Mouse (Mus musculus) midbrain, postnatal 0 days (tissue): ENCODE results near the gene H3f3b. TPM values are rescaled to one million over a fixed set of nuclear protein-coding genes. Genes with fewer than 3 reads are reported as not detected.

ENCODE experiments used
- ATAC-seq: fragments of 200-750 bp; cut with Nextera tagmentation; 2 replicates; pipeline ENCODE4 v1.8.0; 2017; ENCODE audit warnings: moderate number of reproducible peaks, mild to moderate bottlenecking, moderate TSS enrichment, moderate library complexity; ENCODE audit not compliant: low FRiP score
- DNase-seq: peaks from one replicate; pipeline ENCODE4 v3.0.0-alpha.2; 2015; ENCODE audit warnings: low spot score
- H3K27ac ChIP-seq: fragments of 300-500 bp; sonication (generic); 2 replicates; pipeline ENCODE4 v1.5.1; 2014; ENCODE audit warnings: low read depth, mild to moderate bottlenecking, low read length, mixed read lengths
- H3K27me3 ChIP-seq: fragments of 300-500 bp; sonication (generic); 2 replicates; pipeline ENCODE4 v1.6.1; 2014; ENCODE audit warnings: low read length, control low read depth, mixed read lengths; ENCODE audit not compliant: insufficient read depth
- H3K36me3 ChIP-seq: fragments of 300-500 bp; sonication (generic); 2 replicates; pipeline ENCODE4 v1.6.1; 2014; ENCODE audit warnings: low read length, control low read depth, mixed read lengths; ENCODE audit not compliant: insufficient read depth
- H3K4me1 ChIP-seq: fragments of 300-500 bp; sonication (generic); 2 replicates; pipeline ENCODE4 v1.6.1; 2014; ENCODE audit warnings: mild to moderate bottlenecking, control low read depth, antibody characterized with exemption, low read length, mixed read lengths; ENCODE audit not compliant: insufficient read depth
- H3K4me2 ChIP-seq: fragments of 300-500 bp; sonication (generic); 2 replicates; pipeline ENCODE4 v1.6.1; 2014; ENCODE audit warnings: low read depth, mild to moderate bottlenecking, low read length, mixed read lengths; ENCODE audit not compliant: poor library complexity, severe bottlenecking
- H3K4me3 ChIP-seq: fragments of 300-500 bp; sonication (generic); 2 replicates; pipeline ENCODE4 v1.5.1; 2014; ENCODE audit warnings: low read depth, mild to moderate bottlenecking, low read length, moderate library complexity
- H3K9ac ChIP-seq: fragments of 300-500 bp; sonication (generic); replicated peaks from 2 replicates; pipeline ENCODE4 v1.6.1; 2014; ENCODE audit warnings: mild to moderate bottlenecking, low read length, moderate library complexity, mixed read lengths; ENCODE audit not compliant: poor library complexity, severe bottlenecking
- H3K9me3 ChIP-seq: fragments of 300-500 bp; sonication (generic); 2 replicates; pipeline ENCODE4 v1.6.1; 2016; ENCODE audit warnings: low read length, control low read depth
- CTCF ChIP-seq: IDR thresholded peaks from 2 replicates; pipeline ENCODE4 v1.5.1; 2016; ENCODE audit warnings: antibody characterized with exemption, mild to moderate bottlenecking
- WGBS: fragments of 180-500 bp; shearing (Covaris S2); extraction: QIAGEN DNeasy Blood & Tissue Kit; methylation state at CpG from one replicate; pipeline ENCODE4 v1.1.7; 2014; 5-methylcytosine and 5-hydroxymethylcytosine counted together
- polyA plus RNA-seq: library from polyadenylated mRNA; unstranded; fragments of >200 nt; fragmentation: Nextera tagmentation; extraction: Ambion mirVana; gene quantifications from 2 replicates; pipeline ENCODE4 v1.2.1, GENCODE M21; 2015
- total RNA-seq: library from RNA; depleted of rRNA; stranded (reverse); fragments of >200 nt; gene quantifications from 2 replicates; pipeline ENCODE4 v1.2.3, GENCODE M21; 2014; rRNA removed

Gene H3f3b
- total RNA-seq: 568 and 792 TPM in 2 replicates
- 2,143 and 2,254 TPM in 2 replicates for polyA plus RNA-seq

- 80% methylated on average over 4 of the region's 4 CpGs for WGBS
- H3K4me2 ChIP-seq: no peak within 1 kb of the TSS
- TF ChIP-seq CTCF: no peak
Observed at GRCm38 (mm10) chr11:116027756-116028155, at the start of gene H3f3b. H3f3b (minus strand) TSS chr11:116027962.

GRCm38 (mm10) chr11:116076836-116077235, 49.1 kb upstream of the H3f3b start:
- H3K27ac ChIP-seq: no peak overlapping the region
- no peak for TF ChIP-seq CTCF
- H3K9ac ChIP-seq: no peak overlapping the region
- H3K4me1 ChIP-seq: no peaks in the 10 kb centered on the region
- no peaks in the 10 kb centered on the region for H3K9me3 ChIP-seq
- no peak overlapping the region for H3K4me3 ChIP-seq
- peaks cover 26% of the 10 kb centered on the region for H3K36me3 ChIP-seq
- ATAC-seq: no peak
- 93% methylated on average over 6 of the region's 7 CpGs for WGBS
- no peak for DNase-seq
- H3K27me3 ChIP-seq: no peaks in the 10 kb centered on the region
- no peak overlapping the region for H3K4me2 ChIP-seq

More at GRCm38 (mm10) chr11:116027756-116028155, at the start of gene H3f3b:
- Histone ChIP-seq H3K9ac (no peak within 1 kb of the TSS), H3K36me3 (no peaks in the 10 kb centered on the region), H3K27me3 (no peaks in the 10 kb centered on the region), H3K9me3 (no peaks in the 10 kb centered on the region), H3K4me3 (no peak within 1 kb of the TSS), H3K4me1 (peaks cover 8% of the 10 kb centered on the region; the same call in 1 of the 2 replicates), H3K27ac (no peak within 1 kb of the TSS)
- DNase-seq (no peak), ATAC-seq (no peak)

GRCm38 (mm10) chr11:116076266-116076540, 48.4 kb upstream of the H3f3b start:
- DNase-seq (no peak), ATAC-seq (no peak)
- Histone ChIP-seq H3K4me3 (no peak overlapping the region), H3K4me1 (no peaks in the 10 kb centered on the region), H3K9ac (no peak overlapping the region), H3K27ac (no peak overlapping the region), H3K4me2 (no peak overlapping the region), H3K36me3 (peaks cover 21% of the 10 kb centered on the region), H3K9me3 (no peaks in the 10 kb centered on the region), H3K27me3 (no peaks in the 10 kb centered on the region)
- 73% methylated on average over 7 of the region's 7 CpGs for WGBS
- no peak for TF ChIP-seq CTCF

- 63% methylated on average over 20 of the region's 20 CpGs for WGBS
- no peak for ATAC-seq
- TF ChIP-seq CTCF: no peak
Observed at GRCm38 (mm10) chr11:116075539-116076265, 47.9 kb upstream of the H3f3b start.

GRCm38 (mm10) chr11:116074436-116074991, 46.8 kb upstream of the H3f3b start:
- H3K27ac ChIP-seq: no peak overlapping the region
- DNase-seq: no peak
- no peak overlapping the region for H3K4me3 ChIP-seq
- WGBS: 67% methylated on average over 7 of the region's 7 CpGs
- H3K27me3 ChIP-seq: no peaks in the 10 kb centered on the region
- H3K4me2 ChIP-seq: no peak overlapping the region
- no peak for TF ChIP-seq CTCF
- no peak overlapping the region for H3K9ac ChIP-seq
- ATAC-seq: no peak
- no peaks in the 10 kb centered on the region for H3K4me1 ChIP-seq
- peaks cover 5% of the 10 kb centered on the region; the same call in 1 of the 2 replicates for H3K36me3 ChIP-seq
- no peaks in the 10 kb centered on the region for H3K9me3 ChIP-seq

More at GRCm38 (mm10) chr11:116075539-116076265, 47.9 kb upstream of the H3f3b start:
- H3K9me3 ChIP-seq: no peaks in the 10 kb centered on the region
- no peak overlapping the region for H3K4me3 ChIP-seq
- H3K36me3 ChIP-seq: peaks cover 16% of the 10 kb centered on the region
- no peak overlapping the region for H3K9ac ChIP-seq
- no peak overlapping the region for H3K27ac ChIP-seq
- no peaks in the 10 kb centered on the region for H3K4me1 ChIP-seq
- DNase-seq: no peak
- no peak overlapping the region for H3K4me2 ChIP-seq
- H3K27me3 ChIP-seq: no peaks in the 10 kb centered on the region

GRCm38 (mm10) chr11:116072608-116073007, 44.8 kb upstream of the H3f3b start:
- H3K9me3 ChIP-seq: no peaks in the 10 kb centered on the region
- no peaks in the 10 kb centered on the region for H3K27me3 ChIP-seq
- no peaks in the 10 kb centered on the region for H3K4me1 ChIP-seq
- TF ChIP-seq CTCF: no peak
- WGBS: 83% methylated on average over 3 of the region's 3 CpGs
- no peak overlapping the region for H3K9ac ChIP-seq
- no peak overlapping the region for H3K4me3 ChIP-seq
- no peak overlapping the region for H3K4me2 ChIP-seq
- no peak for DNase-seq
- no peak for ATAC-seq
- no peak overlapping the region for H3K27ac ChIP-seq
- no peaks in the 10 kb centered on the region for H3K36me3 ChIP-seq
